Comparison of ENCODE assay signal across 8 mouse cellular contexts in genomic region chr11:102319410-102319792, GRCm38 (mm10). TPM values are rescaled to one million over a fixed set of nuclear protein-coding genes. Genes with fewer than 3 reads are reported as not detected.
DNase-seq lines count a peak whose midpoint lies in the region; ATAC-seq and TF ChIP-seq lines count a peak whose summit lies in the region.

TSS of gene Ubtf (minus strand) at chr11:102319742.

- H3K27ac ChIP-seq in ES-Bruce4 (ENCODE audit: insufficient read depth, low read length) = peak within 1 kb of the TSS; percentile 83
- H3K27ac ChIP-seq in forebrain, embryonic 14.5 days (ENCODE audit: low read depth, low read length) = peak within 1 kb of the TSS; percentile 99
- H3K27ac ChIP-seq in heart, postnatal 0 days (ENCODE audit: low read depth) = peak within 1 kb of the TSS; percentile 98
- peak within 1 kb of the TSS; percentile 93 for H3K27ac ChIP-seq in neural tube, embryonic 14.5 days (ENCODE audit: low read depth, low read length)

- H3K9me3 ChIP-seq in ES-Bruce4 (replicated peaks; ENCODE audit: control insufficient read depth, insufficient read depth, low read length, poor library complexity, severe bottlenecking) = no peaks in the 10 kb centered on the region
- no peaks in the 10 kb centered on the region for H3K9me3 ChIP-seq in forebrain, embryonic 14.5 days (replicated peaks; ENCODE audit: control insufficient read depth, low read length)
- no peaks in the 10 kb centered on the region for H3K9me3 ChIP-seq in heart, postnatal 0 days (replicated peaks; ENCODE audit: control insufficient read depth, low read length)
- no peaks in the 10 kb centered on the region for H3K9me3 ChIP-seq in neural tube, embryonic 14.5 days (ENCODE audit: control insufficient read depth, low read length)

- peak within 1 kb of the TSS; percentile 90 for H3K4me3 ChIP-seq in ES-Bruce4 (ENCODE audit: low read depth, low read length)
- H3K4me3 ChIP-seq in forebrain, embryonic 14.5 days (ENCODE audit: low read depth, low read length) = peak within 1 kb of the TSS; percentile 100
- H3K4me3 ChIP-seq in heart, postnatal 0 days (ENCODE audit: low read depth, low read length) = peak within 1 kb of the TSS; percentile 90
- H3K4me3 ChIP-seq in neural tube, embryonic 14.5 days (ENCODE audit: low read depth, low read length) = peak within 1 kb of the TSS; percentile 99

- peak within 1 kb of the TSS; percentile 95 for H3K4me2 ChIP-seq in forebrain, embryonic 14.5 days (ENCODE audit: low read length)
- peak within 1 kb of the TSS; percentile 84 for H3K4me2 ChIP-seq in heart, postnatal 0 days (ENCODE audit: low read depth, low read length)
- H3K4me2 ChIP-seq in neural tube, embryonic 14.5 days (ENCODE audit: low read depth, low read length) = peak within 1 kb of the TSS; percentile 97

- no peak for TF ChIP-seq EP300 in ES-Bruce4 (IDR thresholded peaks at IDR 0.05; ENCODE audit: insufficient read depth, low read depth, low read length)
- TF ChIP-seq EP300 in heart, postnatal 0 days (IDR thresholded peaks at IDR 0.05; ENCODE audit: low read depth) = no peak

- H3K9ac ChIP-seq in ES-Bruce4 (ENCODE audit: low read depth, poor library complexity, severe bottlenecking) = peak within 1 kb of the TSS; percentile 100
- H3K9ac ChIP-seq in forebrain, embryonic 14.5 days (ENCODE audit: low read length) = peak within 1 kb of the TSS; percentile 100
- H3K9ac ChIP-seq in heart, postnatal 0 days (replicated peaks; ENCODE audit: low read depth, low read length) = peak within 1 kb of the TSS; percentile 97
- H3K9ac ChIP-seq in neural tube, embryonic 14.5 days (replicated peaks; ENCODE audit: low read depth, low read length) = peak within 1 kb of the TSS; percentile 99

- TF ChIP-seq CTCF in ES-Bruce4 (IDR thresholded peaks at IDR 0.05; ENCODE audit: low read depth, low read length) = no peak
- TF ChIP-seq CTCF in heart, postnatal 0 days (IDR thresholded peaks at IDR 0.05; ENCODE audit: low read depth) = no peak

- under 1% methylated on average over 25 of the region's 25 CpGs for WGBS in forebrain, embryonic 14.5 days
- 0% methylated on average over 24 of the region's 25 CpGs for WGBS in heart, postnatal 0 days
- WGBS in neural tube, embryonic 14.5 days = under 1% methylated on average over 25 of the region's 25 CpGs

- TF ChIP-seq POLR2A in ES-Bruce4 (IDR thresholded peaks at IDR 0.05; ENCODE audit: insufficient read depth, low read length) = no peak

- peak; percentile 91 for DNase-seq in cerebellum, adult 11 months
- peak; percentile 92 for DNase-seq in forebrain, embryonic 14.5 days (ENCODE audit: low spot score)
- DNase-seq in heart, postnatal 0 days (ENCODE audit: low spot score) = peak; percentile 79
- DNase-seq in kidney, postnatal 36 days = peak; percentile 84 to 88
- peak; percentile 83 to 85 for DNase-seq in lung, adult 18-20 months
- peak; percentile 78 for DNase-seq in telencephalon, adult 2 months (ENCODE audit: low read depth, low spot score)

- no peaks in the 10 kb centered on the region for H3K27me3 ChIP-seq in ES-Bruce4 (ENCODE audit: control insufficient read depth, insufficient read depth, low read length, poor library complexity, severe bottlenecking)
- no peaks in the 10 kb centered on the region for H3K27me3 ChIP-seq in forebrain, embryonic 14.5 days (replicated peaks; ENCODE audit: control insufficient read depth, insufficient read depth, low read length)
- no peaks in the 10 kb centered on the region for H3K27me3 ChIP-seq in heart, postnatal 0 days (ENCODE audit: control insufficient read depth, insufficient read depth, low read length)
- peaks cover 3% of the 10 kb centered on the region; the same call in 1 of the 2 replicates for H3K27me3 ChIP-seq in neural tube, embryonic 14.5 days (ENCODE audit: control insufficient read depth, insufficient read depth, low read length)

- peaks cover 2% of the 10 kb centered on the region for H3K4me1 ChIP-seq in ES-Bruce4 (ENCODE audit: control insufficient read depth, insufficient read depth, low read length)
- peaks cover 15% of the 10 kb centered on the region; the same call in 1 of the 2 replicates for H3K4me1 ChIP-seq in forebrain, embryonic 14.5 days (ENCODE audit: control insufficient read depth, insufficient read depth, low read length)
- H3K4me1 ChIP-seq in heart, postnatal 0 days (ENCODE audit: control insufficient read depth, insufficient read depth) = peaks cover 5% of the 10 kb centered on the region; the same call in 1 of the 2 replicates
- peaks cover 15% of the 10 kb centered on the region; the same call in 1 of the 2 replicates for H3K4me1 ChIP-seq in neural tube, embryonic 14.5 days (ENCODE audit: control insufficient read depth, insufficient read depth, low read length)

- peak; percentile 22; the same call in 1 of the 2 replicates for ATAC-seq in forebrain, embryonic 14.5 days
- peak; percentile 10; the same call in 1 of the 2 replicates for ATAC-seq in heart, postnatal 0 days (ENCODE audit: insufficient read depth, low read depth)
- peak; percentile 12; the same call in 1 of the 2 replicates for ATAC-seq in neural tube, embryonic 14.5 days (ENCODE audit: low read depth)

- peaks cover 5% of the 10 kb centered on the region for H3K36me3 ChIP-seq in ES-Bruce4 (ENCODE audit: control insufficient read depth, insufficient read depth, low read length, poor library complexity, severe bottlenecking)
- H3K36me3 ChIP-seq in forebrain, embryonic 14.5 days (ENCODE audit: control insufficient read depth, insufficient read depth, low read length) = peaks cover 11% of the 10 kb centered on the region
- peaks cover 10% of the 10 kb centered on the region for H3K36me3 ChIP-seq in heart, postnatal 0 days (replicated peaks; ENCODE audit: control insufficient read depth, insufficient read depth, low read length)
- H3K36me3 ChIP-seq in neural tube, embryonic 14.5 days (ENCODE audit: control insufficient read depth, insufficient read depth, low read length) = peaks cover 6% of the 10 kb centered on the region; the same call in 1 of the 2 replicates

RNA-seq across cellular contexts. Expression of gene Ubtf, which starts in this region (rescaled TPM):
- 81.7 and 82.0 TPM in 2 replicates for polyA plus RNA-seq in ES-Bruce4 (2011; ENCODE audit: insufficient read depth, insufficient read length, low read depth, missing spikeins)
- 74.5 and 91.0 TPM in 2 replicates for polyA plus RNA-seq in forebrain, embryonic 14.5 days (2014; fragmentation: Nextera tagmentation; extraction: Ambion mirVana)
- total RNA-seq in heart, postnatal 0 days (2014; rRNA removed; ENCODE audit: low replicate concordance) = 30.8 and 34.5 TPM in 2 replicates
- 36.5 and 42.5 TPM in 2 replicates for polyA plus RNA-seq in heart, postnatal 0 days (2015; fragmentation: Nextera tagmentation; extraction: Ambion mirVana)
- polyA plus RNA-seq in neural tube, embryonic 14.5 days (2014; fragmentation: Nextera tagmentation; extraction: Ambion mirVana) = 70.3 and 81.9 TPM in 2 replicates

Comparison
In these comparisons a context has a peak if more than half of its experiments do, and no peak if none do; other contexts are left out.
1. Peak in every context shown above with its lines: DNase-seq, ATAC-seq, H3K4me3 ChIP-seq and H3K27ac ChIP-seq.